Comparison of ENCODE assay signal across 14 mouse cellular contexts in the genomic region with DNA sequence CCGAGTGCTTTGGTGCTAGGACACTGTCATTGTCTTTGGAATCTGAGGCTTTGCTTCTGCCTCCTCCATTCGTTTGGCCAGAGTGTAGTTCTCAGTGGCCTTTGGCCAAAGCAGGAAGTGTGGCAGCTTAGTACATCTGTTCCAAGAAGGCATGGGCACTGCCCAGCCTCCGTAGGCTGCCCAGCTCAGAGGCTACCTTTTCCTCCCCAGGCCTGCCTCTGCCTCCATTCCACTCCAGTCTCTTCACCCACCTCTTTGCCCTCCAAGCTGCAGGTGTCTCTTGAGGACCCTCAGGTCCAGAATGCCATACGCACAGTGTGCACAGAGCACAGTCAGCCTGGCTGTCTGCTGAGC. TPM values are rescaled to one million over a fixed set of nuclear protein-coding genes. Genes with fewer than 3 reads are reported as not detected.
DNase-seq lines count a peak whose midpoint lies in the region; ATAC-seq and TF ChIP-seq lines count a peak whose summit lies in the region.
"Had no signal": no experiment of that assay in that cellular context is flagged by ENCODE, and none has a peak within 500 bp of the region (broad histone marks: within the 10 kb centered on the region; RNA-seq: fewer than 3 reads in every experiment).

No protein-coding gene starts in this region.

- DNase-seq in gastrocnemius, adult 2 months, result no peak
- DNase-seq in gastrocnemius, postnatal 10 days, result no peak
- DNase-seq in kidney, adult 9 months, result no peak
- DNase-seq in adipocyte (ENCODE audit: low spot score), result peak; percentile 48
- DNase-seq in left cerebral cortex, postnatal 25 days (ENCODE audit: low spot score in 2 of 2), result no peak
- no peak for DNase-seq in adrenal gland, postnatal 36 days
- DNase-seq: lung, postnatal 4 days; thymus, postnatal 25 days had no signal

- H3K4me3 ChIP-seq in gastrocnemius, adult 2 months, result no peak overlapping the region
- H3K4me3 ChIP-seq in kidney, embryonic 16.5 days (ENCODE audit: low read length), result no peak overlapping the region
- H3K4me3 ChIP-seq in liver, embryonic 12.5 days, result 0 out of 2 replicates have a peak overlapping the region, but pooled peaks have one; percentile 5
- H3K4me3 ChIP-seq: left cerebral cortex, adult 2 months had no signal

- H3K4me1 ChIP-seq in kidney, embryonic 16.5 days (ENCODE audit: insufficient read depth, low read length), result peaks cover 35% of the 10 kb centered on the region
- peaks cover 40% of the 10 kb centered on the region for H3K4me1 ChIP-seq in liver, embryonic 12.5 days

- H3K27me3 ChIP-seq in kidney, embryonic 16.5 days (ENCODE audit: insufficient read depth, low read length), result no peaks in the 10 kb centered on the region
- H3K27me3 ChIP-seq in liver, embryonic 12.5 days (replicated peaks), result no peaks in the 10 kb centered on the region
- H3K27me3 ChIP-seq: CH12.LX had no signal

- WGBS in kidney, embryonic 16.5 days, result 46% methylated on average over 4 of the region's 4 CpGs
- WGBS in liver, embryonic 12.5 days (ENCODE audit: insufficient replicate concordance), result 51% methylated on average over 4 of the region's 4 CpGs

- H3K36me3 ChIP-seq in kidney, embryonic 16.5 days (ENCODE audit: insufficient read depth, low read length), result 0 out of 2 replicates have a peak, but pooled peaks cover 5% of the 10 kb centered on the region
- peaks cover 10% of the 10 kb centered on the region; the same call in 1 of the 2 replicates for H3K36me3 ChIP-seq in liver, embryonic 12.5 days

- peak; percentile 3; the same call in 1 of the 2 replicates for ATAC-seq in kidney, embryonic 16.5 days (ENCODE audit: low FRiP score, low TSS enrichment)
- ATAC-seq in liver, embryonic 12.5 days, result peak; percentile 13
- ATAC-seq: activated CD4-positive, CD25-positive, alpha-beta regulatory T cell, adult 4 months; forebrain, embryonic 14.5 days had no signal

- peak overlapping the region; percentile 76 for H3K27ac ChIP-seq in gastrocnemius, adult 2 months
- peak overlapping the region; percentile 57; the same call in 1 of the 2 replicates for H3K27ac ChIP-seq in kidney, embryonic 16.5 days (ENCODE audit: low read length)
- peak overlapping the region; percentile 83 for H3K27ac ChIP-seq in liver, embryonic 12.5 days
- H3K27ac ChIP-seq: left cerebral cortex, adult 2 months had no signal

- peak overlapping the region; percentile 31; the same call in 1 of the 2 replicates for H3K9ac ChIP-seq in kidney, embryonic 16.5 days (replicated peaks; ENCODE audit: low read length)
- H3K9ac ChIP-seq in liver, embryonic 12.5 days, result peak overlapping the region; percentile 53

- intact Hi-C loops in gastrocnemius, adult 2 months (cut with DNase I), result no loop called here
- intact Hi-C loops in left cerebral cortex, postnatal 25 days (cut with DNase I), result no loop called here

- TF ChIP-seq CTCF in gastrocnemius, adult 2 months (IDR thresholded peaks at IDR 0.05), result no peak

- no peaks in the 10 kb centered on the region for H3K9me3 ChIP-seq in kidney, embryonic 16.5 days (ENCODE audit: low read length)
- no peaks in the 10 kb centered on the region for H3K9me3 ChIP-seq in liver, embryonic 12.5 days (replicated peaks)

- peak overlapping the region; percentile 17; the same call in 1 of the 2 replicates for H3K4me2 ChIP-seq in kidney, embryonic 16.5 days (replicated peaks; ENCODE audit: low read depth, low read length)
- H3K4me2 ChIP-seq in liver, embryonic 12.5 days, result peak overlapping the region; percentile 59

RNA-seq across cellular contexts. Expression of a gene that starts 9.9 kb away (rescaled TPM):
- total RNA-seq in gastrocnemius, adult 2 months (2021), result 1 to 10 TPM; 3.4 to 7.3 TPM
- total RNA-seq in gastrocnemius, postnatal 10 days (2021), result 10 to 100 TPM; 25.1 to 32.2 TPM
- polyA plus RNA-seq in kidney, embryonic 16.5 days (2015; fragmentation: Nextera tagmentation; extraction: Ambion mirVana), result 5.3 and 6.2 TPM in 2 replicates
- polyA plus RNA-seq in liver, embryonic 12.5 days (2016; fragmentation: Nextera tagmentation; extraction: Ambion mirVana), result 2.1 and 2.4 TPM in 2 replicates
- 10 to 100 TPM; 26.8 to 37.1 TPM for total RNA-seq in left cerebral cortex, postnatal 25 days (2021)
- 1 to 10 TPM; 4.7 to 7.2 TPM for total RNA-seq in adrenal gland, postnatal 36 days (2021)
- polyA plus RNA-seq: activated CD4-positive, CD25-positive, alpha-beta regulatory T cell, adult 4 months had no signal

RNA-seq across cellular contexts. Expression of a gene that starts 27.3 kb away (rescaled TPM):
- not detected for total RNA-seq in gastrocnemius, adult 2 months (2021)
- not detected for total RNA-seq in gastrocnemius, postnatal 10 days (2021)
- not detected in 2 replicates for polyA plus RNA-seq in kidney, embryonic 16.5 days (2015; fragmentation: Nextera tagmentation; extraction: Ambion mirVana)
- not detected in 2 replicates for polyA plus RNA-seq in liver, embryonic 12.5 days (2016; fragmentation: Nextera tagmentation; extraction: Ambion mirVana)
- under 1 TPM; 0.30 to 0.37 TPM for total RNA-seq in left cerebral cortex, postnatal 25 days (2021)
- total RNA-seq in adrenal gland, postnatal 36 days (2021), result not detected
- polyA plus RNA-seq: activated CD4-positive, CD25-positive, alpha-beta regulatory T cell, adult 4 months; forebrain, embryonic 14.5 days had no signal

RNA-seq across cellular contexts. Expression of a gene that starts 32.9 kb away (rescaled TPM):
- total RNA-seq in gastrocnemius, adult 2 months (2021), result 10 to 100 TPM; 18.1 to 19.3 TPM
- total RNA-seq in gastrocnemius, postnatal 10 days (2021), result 10 to 100 TPM; 17.3 to 19.1 TPM
- 32.0 and 32.6 TPM in 2 replicates for polyA plus RNA-seq in kidney, embryonic 16.5 days (2015; fragmentation: Nextera tagmentation; extraction: Ambion mirVana)
- polyA plus RNA-seq in liver, embryonic 12.5 days (2016; fragmentation: Nextera tagmentation; extraction: Ambion mirVana), result 11.8 and 14.4 TPM in 2 replicates
- 10 to 100 TPM; 50.9 to 56.7 TPM for total RNA-seq in left cerebral cortex, postnatal 25 days (2021)
- 10 to 100 TPM; 49.0 to 50.2 TPM for total RNA-seq in adrenal gland, postnatal 36 days (2021)

RNA-seq across cellular contexts. Expression of a gene that starts 54.6 kb away (rescaled TPM):
- not detected for total RNA-seq in gastrocnemius, adult 2 months (2021)
- under 1 TPM in 1 of 2 experiments, not detected in 1; 0.40 TPM for total RNA-seq in gastrocnemius, postnatal 10 days (2021)
- 1.2 and 1.6 TPM in 2 replicates for polyA plus RNA-seq in kidney, embryonic 16.5 days (2015; fragmentation: Nextera tagmentation; extraction: Ambion mirVana)
- 0.26 and 0.42 TPM in 2 replicates for polyA plus RNA-seq in liver, embryonic 12.5 days (2016; fragmentation: Nextera tagmentation; extraction: Ambion mirVana)
- total RNA-seq in left cerebral cortex, postnatal 25 days (2021), result 10 to 100 TPM in 1 of 2 experiments, 1 to 10 TPM in 1; 8.7 to 11.1 TPM
- total RNA-seq in adrenal gland, postnatal 36 days (2021), result under 1 TPM; 0.46 to 0.96 TPM
- polyA plus RNA-seq: activated CD4-positive, CD25-positive, alpha-beta regulatory T cell, adult 4 months had no signal
